13 mouse cellular contexts compared by ENCODE assay signal in genomic region chr12:99286662-99287061, GRCm38 (mm10).
DNase-seq lines count a peak whose midpoint lies in the region; ATAC-seq and TF ChIP-seq lines count a peak whose summit lies in the region.
"Had no signal": no experiment of that assay in that cellular context is flagged by ENCODE, and none has a peak within 500 bp of the region (broad histone marks: within the 10 kb centered on the region; RNA-seq: fewer than 3 reads in every experiment).

No protein-coding gene starts in this region.

- peak overlapping the region; percentile 43 for H3K27ac ChIP-seq in limb, embryonic 15.5 days
- H3K27ac ChIP-seq in limb, embryonic 10.5 days, result no peak overlapping the region
- peak overlapping the region; percentile 58; the same call in 1 of the 2 replicates for H3K27ac ChIP-seq in hindbrain, postnatal 0 days
- H3K27ac ChIP-seq in stomach, postnatal 0 days (replicated peaks), result peak overlapping the region; percentile 58
- H3K27ac ChIP-seq: liver, embryonic 12.5 days had no signal

- H3K4me1 ChIP-seq in limb, embryonic 15.5 days, result peaks cover 43% of the 10 kb centered on the region
- peaks cover 59% of the 10 kb centered on the region for H3K4me1 ChIP-seq in limb, embryonic 10.5 days
- H3K4me1 ChIP-seq in hindbrain, postnatal 0 days (ENCODE audit: insufficient read depth, low read length), result peaks cover 21% of the 10 kb centered on the region
- peaks cover 13% of the 10 kb centered on the region for H3K4me1 ChIP-seq in stomach, postnatal 0 days (replicated peaks; ENCODE audit: control insufficient read depth, insufficient read depth)

- ATAC-seq in limb, embryonic 15.5 days (ENCODE audit: insufficient number of reproducible peaks, low FRiP score, low TSS enrichment, low read depth), result no peak
- peak; percentile 82 for ATAC-seq in hindbrain, postnatal 0 days
- no peak for ATAC-seq in stomach, postnatal 0 days (ENCODE audit: low FRiP score, low TSS enrichment)
- ATAC-seq: activated CD4-positive, CD25-positive, alpha-beta regulatory T cell, adult 4 months; liver, embryonic 12.5 days had no signal

- TF ChIP-seq CTCF in hindbrain, postnatal 0 days (IDR thresholded peaks at IDR 0.05; ENCODE audit: low read depth), result peak; percentile 40; the same call in 1 of the 2 replicates
- TF ChIP-seq CTCF in stomach, postnatal 0 days (IDR thresholded peaks at IDR 0.05; ENCODE audit: low read depth), result no peak

- H3K4me2 ChIP-seq in limb, embryonic 15.5 days, result no peak overlapping the region
- H3K4me2 ChIP-seq in hindbrain, postnatal 0 days (ENCODE audit: low read depth, low read length), result no peak overlapping the region
- no peak overlapping the region for H3K4me2 ChIP-seq in stomach, postnatal 0 days (replicated peaks; ENCODE audit: low read depth)
- H3K4me2 ChIP-seq: liver, embryonic 12.5 days had no signal

- no peak overlapping the region for H3K9ac ChIP-seq in limb, embryonic 15.5 days
- no peak overlapping the region for H3K9ac ChIP-seq in hindbrain, postnatal 0 days (replicated peaks; ENCODE audit: low read length)
- no peak overlapping the region for H3K9ac ChIP-seq in stomach, postnatal 0 days (ENCODE audit: low read length)
- H3K9ac ChIP-seq: liver, embryonic 12.5 days had no signal

- no peaks in the 10 kb centered on the region for H3K9me3 ChIP-seq in limb, embryonic 15.5 days
- H3K9me3 ChIP-seq in limb, embryonic 10.5 days (replicated peaks), result no peaks in the 10 kb centered on the region
- no peaks in the 10 kb centered on the region for H3K9me3 ChIP-seq in hindbrain, postnatal 0 days (ENCODE audit: low read length)
- no peaks in the 10 kb centered on the region for H3K9me3 ChIP-seq in stomach, postnatal 0 days (ENCODE audit: control insufficient read depth, low read length)
- H3K9me3 ChIP-seq: liver, embryonic 12.5 days had no signal

- no peak for DNase-seq in limb, embryonic 10.5 days (ENCODE audit: low spot score)
- peak; percentile 67 for DNase-seq in fat pad, adult 2 months (ENCODE audit: extremely low read depth, low read depth, low spot score)
- DNase-seq in hindbrain, postnatal 0 days (ENCODE audit: low spot score), result peak; percentile 68
- no peak for DNase-seq in stomach, postnatal 0 days (ENCODE audit: low spot score)
- no peak for DNase-seq in spleen, adult 12 weeks (ENCODE audit: low spot score)
- no peak for DNase-seq in gastrocnemius, postnatal 25 days
- no peak for DNase-seq in thymus, postnatal 36 days
- DNase-seq: layer of hippocampus, adult 9-11 months; thymus, adult 2 months had no signal

- 79% methylated on average over 6 of the region's 6 CpGs for WGBS in limb, embryonic 15.5 days
- WGBS in limb, embryonic 10.5 days, result 93% methylated on average over 6 of the region's 6 CpGs
- 40% methylated on average over 6 of the region's 6 CpGs for WGBS in hindbrain, postnatal 0 days
- 79% methylated on average over 6 of the region's 6 CpGs for WGBS in stomach, postnatal 0 days

- no peaks in the 10 kb centered on the region for H3K27me3 ChIP-seq in limb, embryonic 15.5 days
- H3K27me3 ChIP-seq in limb, embryonic 10.5 days (ENCODE audit: low read depth, poor library complexity, severe bottlenecking), result no peaks in the 10 kb centered on the region
- no peaks in the 10 kb centered on the region for H3K27me3 ChIP-seq in hindbrain, postnatal 0 days (ENCODE audit: insufficient read depth, low read length)
- H3K27me3 ChIP-seq in stomach, postnatal 0 days (ENCODE audit: control insufficient read depth, insufficient read depth, low read length), result no peaks in the 10 kb centered on the region
- H3K27me3 ChIP-seq: CH12.LX; liver, embryonic 12.5 days had no signal

- H3K4me3 ChIP-seq in limb, embryonic 15.5 days, result no peak overlapping the region
- no peak overlapping the region for H3K4me3 ChIP-seq in limb, embryonic 10.5 days
- no peak overlapping the region for H3K4me3 ChIP-seq in hindbrain, postnatal 0 days (ENCODE audit: low read length)
- H3K4me3 ChIP-seq in stomach, postnatal 0 days (ENCODE audit: low read depth, low read length), result no peak overlapping the region
- H3K4me3 ChIP-seq: liver, embryonic 12.5 days had no signal

- H3K36me3 ChIP-seq in limb, embryonic 15.5 days, result 0 out of 2 replicates have a peak, but pooled peaks cover 3% of the 10 kb centered on the region
- peaks cover 11% of the 10 kb centered on the region for H3K36me3 ChIP-seq in limb, embryonic 10.5 days
- H3K36me3 ChIP-seq in hindbrain, postnatal 0 days (ENCODE audit: insufficient read depth, low read length), result no peaks in the 10 kb centered on the region
- H3K36me3 ChIP-seq in stomach, postnatal 0 days (ENCODE audit: control insufficient read depth, insufficient read depth, low read length), result 0 out of 2 replicates have a peak, but pooled peaks cover 3% of the 10 kb centered on the region
- H3K36me3 ChIP-seq: liver, embryonic 12.5 days had no signal

- TF ChIP-seq EP300 in stomach, postnatal 0 days (optimal IDR thresholded peaks at IDR 0.05), result no peak

Comparison
In these comparisons a context has a peak if more than half of its experiments do, and no peak if none do; other contexts are left out.
1. DNase-seq: peak in fat pad, adult 2 months (single experiment) and hindbrain, postnatal 0 days (single experiment); none in limb, embryonic 10.5 days (single experiment), stomach, postnatal 0 days (single experiment), spleen, adult 12 weeks (single experiment), gastrocnemius, postnatal 25 days (single experiment) and thymus, postnatal 36 days (0 of 2).